Mouse (Mus musculus): ENCODE measurements around the gene Ddx23.

DNA sequence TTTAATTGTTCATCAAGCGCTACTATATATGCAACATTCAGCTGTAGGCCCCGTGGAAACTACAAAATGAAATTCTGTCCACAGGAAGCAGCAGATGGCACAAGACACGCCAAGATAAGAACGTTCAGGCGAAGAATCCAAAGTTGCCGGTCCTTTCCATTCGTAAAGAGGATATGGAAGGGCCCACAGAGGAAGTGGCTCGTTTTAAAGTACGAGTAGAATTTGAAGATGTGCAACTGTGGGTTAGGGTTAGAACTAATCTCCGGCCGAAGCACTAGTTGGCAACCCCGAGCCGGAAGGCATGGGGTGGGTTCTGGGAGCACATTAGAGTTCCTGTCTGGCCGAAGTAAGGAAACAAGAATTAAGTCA, 512 bp downstream of the Ddx23 start:
- no peak for TF ChIP-seq POLR2A (IDR thresholded peaks at IDR 0.05; ENCODE audit: borderline replicate concordance, extremely low read depth, insufficient read depth, insufficient read length, poor library complexity, severe bottlenecking)
- TF ChIP-seq CTCF (IDR thresholded peaks at IDR 0.05; ENCODE audit: borderline replicate concordance, extremely low read depth, insufficient read depth, insufficient read length), result no peak
